ENCODE assay signal across 6 mouse cellular contexts in the genomic region with DNA sequence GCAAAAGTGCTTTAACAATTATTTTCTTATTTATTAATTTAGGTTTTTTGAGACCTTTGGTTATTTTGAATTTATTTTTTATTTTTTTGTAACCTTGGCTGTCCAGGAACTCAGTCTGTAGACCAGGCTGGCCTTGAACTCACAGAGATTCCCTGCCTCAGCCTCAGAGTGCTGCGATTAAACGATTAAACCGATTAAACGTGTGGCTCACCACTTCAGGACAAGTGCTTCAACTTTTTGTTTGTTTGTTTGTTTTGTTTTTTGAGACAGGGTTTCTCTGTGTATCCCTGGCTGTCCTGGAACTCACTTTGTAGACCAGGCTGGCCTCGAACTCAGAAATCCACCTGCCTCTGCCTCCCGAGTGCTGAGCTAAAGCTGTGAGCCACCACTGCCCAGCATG. TPM values are rescaled to one million over a fixed set of nuclear protein-coding genes. Genes with fewer than 3 reads are reported as not detected.
DNase-seq lines count a peak whose midpoint lies in the region; ATAC-seq and TF ChIP-seq lines count a peak whose summit lies in the region.
"Not testable (repeated sequence)": the region's sequence is repeated elsewhere in the genome, so short reads cannot be mapped to it uniquely, and the experiment has no call there.
"Had no signal": no experiment of that assay in that cellular context is flagged by ENCODE, and none has a peak within 500 bp of the region (broad histone marks: within the 10 kb centered on the region; RNA-seq: fewer than 3 reads in every experiment).

No protein-coding gene starts in this region.

- peak overlapping the region; percentile 71; the same call in 1 of the 2 replicates for H3K9ac ChIP-seq in CH12.LX (ENCODE audit: insufficient read depth, low read depth)
- not testable (repeated sequence) for H3K9ac ChIP-seq in stomach, postnatal 0 days (ENCODE audit: low read length)

- H3K27ac ChIP-seq in CH12.LX (ENCODE audit: insufficient read depth, low read depth) = peak overlapping the region; percentile 98
- not testable (repeated sequence) for H3K27ac ChIP-seq in limb, embryonic 10.5 days; testis, adult 2 months (ENCODE audit: control insufficient read depth, insufficient read depth, low read depth, low read length)
- 0 out of 2 replicates have a peak overlapping the region, but pooled peaks have one; percentile 3 for H3K27ac ChIP-seq in stomach, postnatal 0 days (replicated peaks)

- not testable (repeated sequence) for TF ChIP-seq RAD21 in CH12.LX (IDR thresholded peaks at IDR 0.05; ENCODE audit: low read depth, low read length)

- peaks cover 5 to 26% of the 10 kb centered on the region in 2 experiments; a peak in 2 of 4 replicates for H3K4me1 ChIP-seq in CH12.LX (ENCODE audit: control insufficient read depth in 1 of 2, insufficient read depth in 2 of 2)
- H3K4me1 ChIP-seq in limb, embryonic 10.5 days = peaks cover 14% of the 10 kb centered on the region
- H3K4me1 ChIP-seq in stomach, postnatal 0 days (replicated peaks; ENCODE audit: control insufficient read depth, insufficient read depth) = not testable (repeated sequence)
- peaks cover 14% of the 10 kb centered on the region for H3K4me1 ChIP-seq in testis, adult 2 months (ENCODE audit: control insufficient read depth, insufficient read depth, low read length)

- H3K79me2 ChIP-seq in CH12.LX (replicated peaks; ENCODE audit: control insufficient read depth, extremely low read depth, insufficient read depth, poor library complexity, severe bottlenecking) = peaks cover 31% of the 10 kb centered on the region

- H3K36me3 ChIP-seq in CH12.LX (replicated peaks in 1 of 2; ENCODE audit: control insufficient read depth in 1 of 2, insufficient read depth in 1 of 2, low read length in 1 of 2) = peaks cover 10 to 25% of the 10 kb centered on the region in 2 experiments
- H3K36me3 ChIP-seq in limb, embryonic 10.5 days = peaks cover 57% of the 10 kb centered on the region
- not testable (repeated sequence) for H3K36me3 ChIP-seq in stomach, postnatal 0 days (ENCODE audit: control insufficient read depth, insufficient read depth, low read length); testis, adult 2 months (ENCODE audit: control insufficient read depth, insufficient read depth, low read length)

- H3K27me3 ChIP-seq in CH12.LX (replicated peaks); limb, embryonic 10.5 days (ENCODE audit: low read depth, poor library complexity, severe bottlenecking); stomach, postnatal 0 days (ENCODE audit: control insufficient read depth, insufficient read depth, low read length); testis, adult 2 months (ENCODE audit: control insufficient read depth, insufficient read depth, low read length): not testable (repeated sequence)

- WGBS in limb, embryonic 10.5 days = 95% methylated on average over 6 of the region's 6 CpGs
- 93% methylated on average over 6 of the region's 6 CpGs for WGBS in stomach, postnatal 0 days

- not testable (repeated sequence) for TF ChIP-seq POLR2A in CH12.LX (IDR thresholded peaks at IDR 0.05; ENCODE audit: low read depth, low read length); testis, adult 2 months (IDR thresholded peaks at IDR 0.05; ENCODE audit: control insufficient read depth, low read depth, low read length)

- not testable (repeated sequence) for H3K4me3 ChIP-seq in CH12.LX (replicated peaks in 1 of 3; ENCODE audit: low read depth in 2 of 3, low read length in 2 of 3, poor library complexity in 1 of 3); limb, embryonic 10.5 days; stomach, postnatal 0 days (ENCODE audit: low read depth, low read length)
- peak overlapping the region; percentile 3; the same call in 1 of the 2 replicates for H3K4me3 ChIP-seq in testis, adult 2 months (ENCODE audit: control insufficient read depth, low read depth, low read length)

- dilution Hi-C loops in CH12.LX (cut with MboI; ENCODE audit: extremely low pct_ligation_motif_present, extremely low pct_unique_long_range_greater_than_20kb, low sequenced_read_pairs) = not testable (repeated sequence)

- H3K9me3 ChIP-seq in CH12.LX (replicated peaks; ENCODE audit: low read length); limb, embryonic 10.5 days (replicated peaks); stomach, postnatal 0 days (ENCODE audit: control insufficient read depth, low read length): not testable (repeated sequence)

- TF ChIP-seq CTCF in CH12.LX (conservative IDR thresholded peaks at IDR 0.05 in 1 of 2, IDR thresholded peaks at IDR 0.05 in 1 of 2; ENCODE audit: low read depth in 2 of 2, low read length in 2 of 2); stomach, postnatal 0 days (IDR thresholded peaks at IDR 0.05; ENCODE audit: low read depth); testis, adult 2 months (IDR thresholded peaks at IDR 0.05; ENCODE audit: control insufficient read depth, insufficient read depth, insufficient replicate concordance, low read depth, low read length): not testable (repeated sequence)

- TF ChIP-seq EP300 in CH12.LX (IDR thresholded peaks at IDR 0.05; ENCODE audit: low read length); stomach, postnatal 0 days (optimal IDR thresholded peaks at IDR 0.05): not testable (repeated sequence)

- DNase-seq in CH12.LX (ENCODE audit: extremely low read depth); stomach, postnatal 0 days (ENCODE audit: low spot score): not testable (repeated sequence)
- peak; percentile 69 for DNase-seq in heart, adult 11 months
- peak; percentile 4 for DNase-seq in limb, embryonic 10.5 days (ENCODE audit: low spot score)

- ATAC-seq in stomach, postnatal 0 days (ENCODE audit: low FRiP score, low TSS enrichment) = not testable (repeated sequence)

- in situ Hi-C loops in CH12.LX (cut with MboI; ENCODE audit: low pct_ligation_motif_present, low pct_unique_long_range_greater_than_20kb, low sequenced_read_pairs) = not testable (repeated sequence)

- H3K4me2 ChIP-seq in CH12.LX (ENCODE audit: insufficient read depth, low read depth, poor library complexity, severe bottlenecking) = peak overlapping the region; percentile 33
- H3K4me2 ChIP-seq in stomach, postnatal 0 days (replicated peaks; ENCODE audit: low read depth) = not testable (repeated sequence)

TF ChIP-seq in CH12.LX, 34 proteins besides CTCF, POLR2A, EP300 and RAD21:
- TF ChIP-seq RCOR1 (conservative IDR thresholded peaks at IDR 0.05; ENCODE audit: low read depth, low read length) (0 out of 2 replicates have a peak, but pooled peaks have one; percentile 56), ZMIZ1 (IDR thresholded peaks at IDR 0.05; ENCODE audit: low read depth, low read length) (peak; percentile 50; the same call in 1 of the 2 replicates), CHD1 (IDR thresholded peaks at IDR 0.05; ENCODE audit: low read depth, low read length) (peak; percentile 92)

RNA-seq across cellular contexts. Expression of a gene that starts 5.4 kb away (rescaled TPM):
- total RNA-seq in CH12.LX (2012; rRNA removed) (4.3 TPM in 2 replicates), CH12.LX (2014; rRNA removed) (not detected in 2 replicates)
- polyA plus RNA-seq in CH12.LX (2012; ENCODE audit: insufficient read length, low read depth) = 3.4 and 4.3 TPM in 2 replicates
- polyA plus RNA-seq in limb, embryonic 10.5 days (2016; fragmentation: Nextera tagmentation; extraction: Ambion mirVana) = 1.4 and 1.7 TPM in 2 replicates
- 2.4 and 4.1 TPM in 2 replicates for polyA plus RNA-seq in stomach, postnatal 0 days (2015; fragmentation: Nextera tagmentation; extraction: Ambion mirVana)
- polyA plus RNA-seq in testis, adult 2 months (2012; rRNA removed) = 26.1 and 49.9 TPM in 2 replicates
- polyA plus RNA-seq: activated CD4-positive, CD25-positive, alpha-beta regulatory T cell, adult 4 months had no signal

RNA-seq across cellular contexts. Expression of a gene that starts 5.7 kb away (rescaled TPM):
- total RNA-seq in CH12.LX (2012; rRNA removed) = 273 and 312 TPM in 2 replicates
- 308 and 375 TPM in 2 replicates for total RNA-seq in CH12.LX (2014; rRNA removed)
- 224 and 258 TPM in 2 replicates for polyA plus RNA-seq in CH12.LX (2012; ENCODE audit: insufficient read length, low read depth)
- polyA plus RNA-seq in limb, embryonic 10.5 days (2016; fragmentation: Nextera tagmentation; extraction: Ambion mirVana) = 45.6 and 50.3 TPM in 2 replicates
- 97.8 and 116 TPM in 2 replicates for polyA plus RNA-seq in stomach, postnatal 0 days (2015; fragmentation: Nextera tagmentation; extraction: Ambion mirVana)
- polyA plus RNA-seq in testis, adult 2 months (2012; rRNA removed) = 32.4 and 37.2 TPM in 2 replicates

RNA-seq across cellular contexts. Expression of a gene that starts 20.7 kb away (rescaled TPM):
- total RNA-seq in CH12.LX (2012; rRNA removed) (34.3 and 37.5 TPM in 2 replicates), CH12.LX (2014; rRNA removed) (56.6 and 71.0 TPM in 2 replicates)
- polyA plus RNA-seq in CH12.LX (2012; ENCODE audit: insufficient read length, low read depth) = 44.9 and 54.7 TPM in 2 replicates
- 81.0 and 87.6 TPM in 2 replicates for polyA plus RNA-seq in limb, embryonic 10.5 days (2016; fragmentation: Nextera tagmentation; extraction: Ambion mirVana)
- 46.5 and 50.0 TPM in 2 replicates for polyA plus RNA-seq in stomach, postnatal 0 days (2015; fragmentation: Nextera tagmentation; extraction: Ambion mirVana)
- polyA plus RNA-seq in testis, adult 2 months (2012; rRNA removed) = 6.2 and 9.2 TPM in 2 replicates
